Mouse (Mus musculus): ENCODE results near the gene Dennd6a.

The Dennd6a gene

GRCm38 (mm10) chr14:26571951-26572675, 1.5 kb upstream of the Dennd6a start:
- DNase-seq (ENCODE audit: low read depth): no peak

- no peak for DNase-seq (ENCODE audit: low read depth)
Measured at GRCm38 (mm10) chr14:26576255-26576780, 2.7 kb downstream of the Dennd6a start.

- peak; percentile 11 for DNase-seq (ENCODE audit: low read depth)
Measured at GRCm38 (mm10) chr14:26578791-26579191, 5.1 kb downstream of the Dennd6a start.

GRCm38 (mm10) chr14:26579346-26580343, 6.0 kb downstream of the Dennd6a start:
- DNase-seq (ENCODE audit: low read depth): peak; percentile 78

- no peak for DNase-seq (ENCODE audit: low read depth)
Measured at GRCm38 (mm10) chr14:26583645-26584044, 10.0 kb downstream of the Dennd6a start.

GRCm38 (mm10) chr14:26587116-26587515, 13.5 kb downstream of the Dennd6a start:
- DNase-seq (ENCODE audit: low read depth): no peak

- no peak for DNase-seq (ENCODE audit: low read depth)
Measured at GRCm38 (mm10) chr14:26591353-26591752, 17.7 kb downstream of the Dennd6a start.

- no peak for DNase-seq (ENCODE audit: low read depth)
Measured at GRCm38 (mm10) chr14:26593281-26593895, 19.7 kb downstream of the Dennd6a start.

- no peak for DNase-seq (ENCODE audit: low read depth)
Measured at GRCm38 (mm10) chr14:26595167-26595566, 21.5 kb downstream of the Dennd6a start.

GRCm38 (mm10) chr14:26595695-26596365, 22.2 kb downstream of the Dennd6a start:
- no peak for DNase-seq (ENCODE audit: low read depth)

GRCm38 (mm10) chr14:26605354-26605753, 31.7 kb downstream of the Dennd6a start:
- no peak for DNase-seq (ENCODE audit: low read depth)

GRCm38 (mm10) chr14:26609674-26610073, 36.0 kb downstream of the Dennd6a start:
- no peak for DNase-seq (ENCODE audit: low read depth)

GRCm38 (mm10) chr14:26610689-26611088, 37.0 kb downstream of the Dennd6a start:
- DNase-seq (ENCODE audit: low read depth): no peak

- no peak for DNase-seq (ENCODE audit: low read depth)
Measured at GRCm38 (mm10) chr14:26625301-26625700, 51.6 kb downstream of the Dennd6a start.

- no peak for DNase-seq (ENCODE audit: low read depth)
Measured at GRCm38 (mm10) chr14:26626605-26627140, 53.0 kb downstream of the Dennd6a start.

- DNase-seq (ENCODE audit: low read depth): no peak
Measured at GRCm38 (mm10) chr14:26637025-26637850, 63.6 kb downstream of the Dennd6a start.

GRCm38 (mm10) chr14:26637851-26638707, 64.4 kb downstream of the Dennd6a start, which contains the start of gene Arf4:
TSS of gene Arf4 (plus strand) at chr14:26638074.
- peak; percentile 98 for DNase-seq (ENCODE audit: low read depth)

- DNase-seq (ENCODE audit: low read depth): peak; percentile 66
Measured at GRCm38 (mm10) chr14:26638708-26639084, 65.0 kb downstream of the Dennd6a start.

- peak; percentile 51 for DNase-seq (ENCODE audit: low read depth)
Measured at GRCm38 (mm10) chr14:26639251-26639650, 65.6 kb downstream of the Dennd6a start.

Measured in naive thymus-derived CD4-positive, alpha-beta T cell, adult 2 months (primary cell).